Mouse (Mus musculus) ES-E14 (cell line): ENCODE data around the gene Gm5039.

Experiments
- HCFC1 ChIP-seq: IDR thresholded peaks from 2 replicates; pipeline ENCODE4 v1.6.1; 2012; ENCODE audit warnings: low read length, inconsistent platforms, borderline replicate concordance; ENCODE audit not compliant: insufficient read depth
- ZNF384 ChIP-seq: IDR thresholded peaks from 2 replicates; pipeline ENCODE4 v1.6.1; 2012; ENCODE audit warnings: low read depth, low read length, inconsistent platforms

- TF ChIP-seq ZNF384 (no peak), HCFC1 (no peak)
Measured at GRCm38 (mm10) chr12:88372018-88372417, 48.2 kb upstream of the Gm5039 start.
